Mouse (Mus musculus): ENCODE results near the gene Rnpepl1. TPM values are rescaled to one million over a fixed set of nuclear protein-coding genes. Genes with fewer than 3 reads are reported as not detected.

Gene Rnpepl1
- total and polyA plus RNA-seq, 2 experiments from 2014 or later: 31.3 to 58.2 TPM

GRCm38 (mm10) chr1:92935977-92936376, 25.4 kb downstream of the Rnpepl1 start:
- DNase-seq (ENCODE audit: low spot score) (peak; percentile 23), ATAC-seq (no peak)
- peak overlapping the region; percentile 79 for H3K4me3 ChIP-seq (ENCODE audit: low read length)
- peak overlapping the region; percentile 78 for H3K9ac ChIP-seq (replicated peaks; ENCODE audit: low read length)
- peaks cover 15% of the 10 kb centered on the region; the same call in 1 of the 2 replicates for H3K4me1 ChIP-seq (ENCODE audit: insufficient read depth, low read length)
- H3K9me3 ChIP-seq (ENCODE audit: low read length): no peaks in the 10 kb centered on the region
- 0 out of 2 replicates have a peak overlapping the region, but pooled peaks have one; percentile 98 for H3K27ac ChIP-seq
- peak overlapping the region; percentile 83 for H3K4me2 ChIP-seq (ENCODE audit: low read depth, low read length)
- peaks cover 24% of the 10 kb centered on the region for H3K36me3 ChIP-seq (ENCODE audit: insufficient read depth, low read length)
- WGBS: 28% methylated on average over 2 of the region's 2 CpGs
- TF ChIP-seq CTCF (IDR thresholded peaks at IDR 0.05; ENCODE audit: low read depth): peak; percentile 46
- no peaks in the 10 kb centered on the region for H3K27me3 ChIP-seq (ENCODE audit: insufficient read depth, low read length)

- H3K4me1 ChIP-seq (ENCODE audit: insufficient read depth, low read length): peaks cover 15% of the 10 kb centered on the region; the same call in 1 of the 2 replicates
- ATAC-seq (no peak), DNase-seq (ENCODE audit: low spot score) (no peak)
- peaks cover 24% of the 10 kb centered on the region for H3K36me3 ChIP-seq (ENCODE audit: insufficient read depth, low read length)
- TF ChIP-seq CTCF (IDR thresholded peaks at IDR 0.05; ENCODE audit: low read depth): no peak
- H3K27ac ChIP-seq: no peak overlapping the region
- 69% methylated on average over 3 of the region's 3 CpGs for WGBS
- H3K9me3 ChIP-seq (ENCODE audit: low read length): no peaks in the 10 kb centered on the region
- H3K4me2 ChIP-seq (ENCODE audit: low read depth, low read length): peak overlapping the region; percentile 83
- H3K9ac ChIP-seq (replicated peaks; ENCODE audit: low read length): 0 out of 2 replicates have a peak overlapping the region, but pooled peaks have one; percentile 78
- H3K4me3 ChIP-seq (ENCODE audit: low read length): 0 out of 2 replicates have a peak overlapping the region, but pooled peaks have one; percentile 79
- H3K27me3 ChIP-seq (ENCODE audit: insufficient read depth, low read length): no peaks in the 10 kb centered on the region
These were observed 25.9 kb downstream of the Rnpepl1 start for GRCm38 (mm10) chr1:92936467-92936866.

DNA sequence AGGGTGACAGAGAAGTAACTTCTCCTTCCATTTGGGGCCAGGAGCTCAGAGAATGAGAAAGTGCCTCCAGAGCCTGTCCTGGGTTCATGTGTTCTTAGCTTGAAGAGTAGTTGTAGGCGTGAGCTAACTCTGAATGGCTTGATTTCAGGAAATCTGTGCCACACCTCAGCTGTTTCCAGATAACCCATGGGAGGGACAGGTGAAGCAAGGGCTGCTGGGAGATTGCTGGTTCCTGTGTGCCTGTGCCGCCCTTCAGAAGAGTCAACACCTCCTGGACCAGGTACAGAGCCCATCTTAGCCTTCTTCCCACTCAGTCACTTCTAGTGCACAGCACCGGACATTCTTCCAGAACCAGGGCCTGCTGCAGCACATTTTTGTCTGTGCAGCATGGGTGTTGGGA, 27.2 kb downstream of the Rnpepl1 start:
- Histone ChIP-seq H3K27ac (no peak overlapping the region), H3K4me1 (ENCODE audit: insufficient read depth, low read length) (peaks cover 15% of the 10 kb centered on the region; the same call in 1 of the 2 replicates), H3K9ac (replicated peaks; ENCODE audit: low read length) (no peak overlapping the region), H3K36me3 (ENCODE audit: insufficient read depth, low read length) (peaks cover 29% of the 10 kb centered on the region), H3K27me3 (ENCODE audit: insufficient read depth, low read length) (no peaks in the 10 kb centered on the region), H3K4me3 (ENCODE audit: low read length) (no peak overlapping the region), H3K4me2 (ENCODE audit: low read depth, low read length) (no peak overlapping the region), H3K9me3 (ENCODE audit: low read length) (no peaks in the 10 kb centered on the region)
- no peak for TF ChIP-seq CTCF (IDR thresholded peaks at IDR 0.05; ENCODE audit: low read depth)
- DNase-seq (ENCODE audit: low spot score) (no peak), ATAC-seq (no peak)
- WGBS: 96% methylated on average over 3 of the region's 3 CpGs

GRCm38 (mm10) chr1:92939746-92940145, 29.2 kb downstream of the Rnpepl1 start:
- Histone ChIP-seq H3K4me2 (ENCODE audit: low read depth, low read length) (no peak overlapping the region), H3K36me3 (ENCODE audit: insufficient read depth, low read length) (peaks cover 48% of the 10 kb centered on the region), H3K27ac (no peak overlapping the region), H3K4me1 (ENCODE audit: insufficient read depth, low read length) (peaks cover 10% of the 10 kb centered on the region; the same call in 1 of the 2 replicates), H3K27me3 (ENCODE audit: insufficient read depth, low read length) (no peaks in the 10 kb centered on the region), H3K4me3 (ENCODE audit: low read length) (no peak overlapping the region), H3K9ac (replicated peaks; ENCODE audit: low read length) (no peak overlapping the region), H3K9me3 (ENCODE audit: low read length) (no peaks in the 10 kb centered on the region)
- DNase-seq (ENCODE audit: low spot score) (no peak), ATAC-seq (no peak)
- TF ChIP-seq CTCF (IDR thresholded peaks at IDR 0.05; ENCODE audit: low read depth): no peak
- 96% methylated on average over 4 of the region's 4 CpGs for WGBS

- Histone ChIP-seq H3K27me3 (ENCODE audit: insufficient read depth, low read length) (no peaks in the 10 kb centered on the region), H3K36me3 (ENCODE audit: insufficient read depth, low read length) (peaks cover 76% of the 10 kb centered on the region), H3K27ac (no peak overlapping the region), H3K9ac (replicated peaks; ENCODE audit: low read length) (no peak overlapping the region), H3K4me1 (ENCODE audit: insufficient read depth, low read length) (no peaks in the 10 kb centered on the region), H3K4me3 (ENCODE audit: low read length) (no peak overlapping the region), H3K4me2 (ENCODE audit: low read depth, low read length) (no peak overlapping the region), H3K9me3 (ENCODE audit: low read length) (no peaks in the 10 kb centered on the region)
- 92% methylated on average over 19 of the region's 19 CpGs for WGBS
- TF ChIP-seq CTCF (IDR thresholded peaks at IDR 0.05; ENCODE audit: low read depth): no peak
- DNase-seq (ENCODE audit: low spot score) (no peak), ATAC-seq (no peak)
These were observed 32.8 kb downstream of the Rnpepl1 start for GRCm38 (mm10) chr1:92943219-92943989.

GRCm38 (mm10) chr1:92947966-92948365, 37.4 kb downstream of the Rnpepl1 start:
- WGBS: 98% methylated on average over 3 of the region's 3 CpGs
- ATAC-seq (no peak), DNase-seq (ENCODE audit: low spot score) (no peak)
- Histone ChIP-seq H3K27me3 (ENCODE audit: insufficient read depth, low read length) (no peaks in the 10 kb centered on the region), H3K4me1 (ENCODE audit: insufficient read depth, low read length) (no peaks in the 10 kb centered on the region), H3K27ac (no peak overlapping the region), H3K9me3 (ENCODE audit: low read length) (no peaks in the 10 kb centered on the region), H3K36me3 (ENCODE audit: insufficient read depth, low read length) (peaks cover 54% of the 10 kb centered on the region), H3K4me2 (ENCODE audit: low read depth, low read length) (no peak overlapping the region), H3K4me3 (ENCODE audit: low read length) (no peak overlapping the region), H3K9ac (replicated peaks; ENCODE audit: low read length) (no peak overlapping the region)
- no peak for TF ChIP-seq CTCF (IDR thresholded peaks at IDR 0.05; ENCODE audit: low read depth)

DNA sequence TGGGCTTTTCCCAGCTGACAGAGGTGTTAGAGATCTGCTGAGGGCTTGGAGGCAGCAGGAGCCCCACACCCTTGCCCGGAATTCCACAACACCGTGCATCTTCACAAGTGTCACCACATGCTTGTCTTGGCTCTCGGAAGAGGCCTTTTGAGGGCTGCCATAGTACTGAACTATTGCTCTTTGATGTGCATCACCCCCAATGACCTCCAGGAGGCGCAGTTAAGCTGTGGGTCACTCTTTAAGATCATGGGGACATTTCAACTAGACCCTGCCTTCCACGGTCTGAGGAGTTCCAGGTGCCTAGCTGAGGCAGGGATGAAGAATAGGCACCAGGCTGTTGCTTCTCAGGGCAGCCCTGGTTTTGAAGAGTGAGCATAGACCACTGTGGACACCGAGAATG, 38.8 kb downstream of the Rnpepl1 start:
- TF ChIP-seq CTCF (IDR thresholded peaks at IDR 0.05; ENCODE audit: low read depth): peak; percentile 61
- no peak overlapping the region for H3K9ac ChIP-seq (replicated peaks; ENCODE audit: low read length)
- H3K27me3 ChIP-seq (ENCODE audit: insufficient read depth, low read length): no peaks in the 10 kb centered on the region
- H3K36me3 ChIP-seq (ENCODE audit: insufficient read depth, low read length): peaks cover 40% of the 10 kb centered on the region
- no peak overlapping the region for H3K4me3 ChIP-seq (ENCODE audit: low read length)
- no peak overlapping the region for H3K4me2 ChIP-seq (ENCODE audit: low read depth, low read length)
- H3K9me3 ChIP-seq (ENCODE audit: low read length): no peaks in the 10 kb centered on the region
- no peak overlapping the region for H3K27ac ChIP-seq
- WGBS: 67% methylated on average over 6 of the region's 6 CpGs
- peak; percentile 22; the same call in 1 of the 2 replicates for ATAC-seq
- no peaks in the 10 kb centered on the region for H3K4me1 ChIP-seq (ENCODE audit: insufficient read depth, low read length)
- peak; percentile 27 for DNase-seq (ENCODE audit: low spot score)
